Mouse (Mus musculus) adrenal gland, postnatal 4 days (tissue): ENCODE data around the gene Sec24d. TPM values are rescaled to one million over a fixed set of nuclear protein-coding genes. Genes with fewer than 3 reads are reported as not detected.

ENCODE experiments used
- DNase-seq, 2 experiments: peaks; one replicate each; pipeline ENCODE4 v3.0.0; 2021 to 2022; ENCODE audit warnings: low spot score in 2 of 2, mixed read lengths in 2 of 2
- long read RNA-seq, 2 experiments: library from polyadenylated mRNA; stranded (forward); transcript quantifications; one replicate each; pipeline ENCODE4 v2.0.0; 2021
- total RNA-seq, 2 experiments: library from RNA; stranded (reverse); gene quantifications; 2 replicates each; pipeline ENCODE4 v1.2.3; 2021

The Sec24d gene
- 10 to 100 TPM; 95.2 to 97.8 TPM for total RNA-seq
- long read RNA-seq, experiment 1, transcript Sec24d-201 (23 exons, 3,903 nt) = major isoform, 28 of 39 reads
- long read RNA-seq, experiment 1, partial matches to known transcripts = 8 of 39 reads
- long read RNA-seq, experiment 1, other reads (novel, unspliced or antisense) = 1 of 39 reads
- long read RNA-seq, experiment 2, transcript Sec24d-201 (23 exons, 3,903 nt) = major isoform, 37 of 96 reads
- long read RNA-seq, experiment 2, partial matches to known transcripts = 51 of 96 reads
- long read RNA-seq, experiment 2, other reads (novel, unspliced or antisense) = 8 of 96 reads

GRCm38 (mm10) chr3:123266753-123267651, at the start of gene Sec24d:
Gene Sec24d (plus strand): TSS chr3:123267455.
- peak; percentile 63 to 74 for DNase-seq

- DNase-seq = no peak
Measured at GRCm38 (mm10) chr3:123218646-123219045, 48.6 kb upstream of the Sec24d start.

GRCm38 (mm10) chr3:123227276-123227675, 40.0 kb upstream of the Sec24d start:
- no peak for DNase-seq

GRCm38 (mm10) chr3:123231639-123232038, 35.6 kb upstream of the Sec24d start:
- DNase-seq = no peak

DNA sequence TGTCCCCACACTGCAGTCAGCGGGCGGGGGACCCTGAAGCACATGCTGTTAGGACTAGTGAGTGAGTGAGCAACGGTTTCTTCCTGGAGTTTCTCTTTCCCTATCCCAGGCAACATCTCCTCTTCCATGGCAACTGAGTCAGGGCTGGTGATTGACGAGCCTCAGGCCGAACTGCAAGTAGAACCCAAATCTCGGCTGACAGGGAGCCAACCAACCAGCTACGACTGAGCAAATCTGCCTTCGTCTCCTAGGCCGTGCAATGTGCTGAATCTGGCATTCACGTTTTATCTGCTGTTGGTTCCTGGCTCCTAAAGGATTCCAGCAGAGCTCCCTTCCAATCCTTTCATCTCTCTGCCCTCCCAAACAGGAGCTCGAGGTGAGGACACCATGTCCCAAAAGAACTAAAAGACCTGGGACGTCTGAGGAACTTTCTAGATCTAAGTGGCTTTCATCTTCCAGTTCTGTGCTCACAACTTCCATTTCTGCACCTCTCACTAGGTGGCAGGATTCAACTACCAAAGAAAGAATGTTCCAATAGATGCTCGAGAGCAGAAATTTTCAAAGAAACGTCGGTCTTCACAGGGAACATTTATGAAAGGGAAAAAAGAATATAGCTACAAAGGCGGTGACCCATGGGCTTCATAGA, 32.9 kb upstream of the Sec24d start:
- DNase-seq = peak in 1 of 2 experiments; percentile 15

DNA sequence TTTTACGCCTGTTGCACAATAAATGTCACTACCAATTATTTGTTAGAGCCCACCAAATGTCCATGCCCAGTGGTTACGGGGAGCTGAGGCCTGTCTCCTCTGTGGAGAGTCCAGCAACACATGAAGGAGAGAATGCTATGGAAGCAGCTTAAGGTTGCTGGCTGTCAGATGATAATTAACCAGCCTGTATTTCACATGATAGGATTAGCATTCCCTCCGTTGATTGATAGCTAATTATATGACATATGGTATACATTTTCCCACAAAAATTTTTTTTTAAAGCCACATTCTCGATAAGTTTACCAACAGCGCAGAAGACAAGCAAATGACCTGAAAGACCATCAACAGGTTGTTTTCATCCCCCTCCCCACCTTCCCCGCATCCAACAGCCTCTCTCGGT, 31.8 kb upstream of the Sec24d start:
- DNase-seq = no peak

- peak; percentile 23 to 32 for DNase-seq
Measured at GRCm38 (mm10) chr3:123235921-123236320, 31.3 kb upstream of the Sec24d start, which contains the start of gene Synpo2. Gene Synpo2 (minus strand): TSS chr3:123236149.

- no peak for DNase-seq
Measured at GRCm38 (mm10) chr3:123237039-123237438, 30.2 kb upstream of the Sec24d start.

DNA sequence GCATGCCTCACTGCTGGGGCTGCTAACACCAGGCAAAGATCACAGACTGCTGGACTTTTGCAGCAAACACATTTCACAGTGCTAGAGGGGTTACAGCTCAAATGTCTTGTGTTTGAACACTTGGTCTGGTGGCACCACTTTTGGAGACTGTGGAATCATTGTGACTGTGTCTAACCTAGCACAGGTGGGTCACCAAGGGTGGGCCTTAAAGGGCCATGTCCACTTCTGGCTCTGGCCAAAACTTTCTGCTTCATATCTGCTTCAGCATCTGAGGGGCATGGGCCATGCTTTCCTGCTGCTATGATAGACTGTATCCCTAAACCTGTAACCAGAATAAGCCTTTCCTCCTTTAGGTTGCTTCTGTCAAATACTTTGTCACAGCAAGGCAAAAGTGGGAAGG, 29.8 kb upstream of the Sec24d start:
- no peak for DNase-seq

GRCm38 (mm10) chr3:123244376-123244775, 22.9 kb upstream of the Sec24d start:
- no peak for DNase-seq

DNA sequence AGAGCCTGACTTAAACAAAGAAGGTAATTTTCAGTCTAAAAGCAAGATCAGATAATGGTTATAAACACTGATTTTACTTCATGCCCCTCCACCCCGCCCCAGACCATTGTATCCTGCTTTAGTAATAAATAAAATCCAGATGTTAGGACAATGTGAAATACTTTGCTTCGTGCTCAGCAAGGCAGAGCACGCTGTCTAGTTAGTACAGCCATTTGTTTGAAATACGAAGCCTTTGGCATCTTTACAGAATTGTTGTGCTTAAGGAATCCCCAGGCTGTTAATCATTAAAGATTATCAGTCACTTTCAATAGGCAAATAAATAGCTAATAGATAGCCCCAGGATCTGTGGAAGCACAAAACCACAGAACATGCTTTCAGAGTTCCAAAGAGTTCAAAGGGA, 21.6 kb upstream of the Sec24d start:
- DNase-seq = no peak

GRCm38 (mm10) chr3:123256181-123257101, 10.8 kb upstream of the Sec24d start:
- no peak for DNase-seq

GRCm38 (mm10) chr3:123258709-123259108, 8.5 kb upstream of the Sec24d start:
- DNase-seq = no peak

DNA sequence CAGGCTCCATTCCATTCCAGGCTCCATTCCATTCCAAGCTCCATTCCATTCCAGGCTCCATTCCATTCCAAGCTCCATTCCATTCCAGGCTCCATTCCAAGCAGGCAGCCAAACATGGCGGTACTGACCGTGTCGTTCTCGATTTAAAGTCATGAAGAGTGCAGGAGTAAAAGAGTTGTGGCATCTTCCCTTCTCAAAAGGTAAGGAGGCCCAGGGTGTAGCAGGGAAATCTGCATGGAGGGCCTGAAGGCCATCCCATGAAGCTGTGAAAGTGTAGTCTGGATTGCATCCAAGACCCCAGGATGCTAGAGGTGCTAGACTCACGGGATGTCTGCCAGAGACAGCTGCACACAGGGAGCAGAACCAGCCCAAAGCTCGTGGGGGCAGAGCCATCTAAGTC, 2.5 kb upstream of the Sec24d start:
- no peak for DNase-seq

DNA sequence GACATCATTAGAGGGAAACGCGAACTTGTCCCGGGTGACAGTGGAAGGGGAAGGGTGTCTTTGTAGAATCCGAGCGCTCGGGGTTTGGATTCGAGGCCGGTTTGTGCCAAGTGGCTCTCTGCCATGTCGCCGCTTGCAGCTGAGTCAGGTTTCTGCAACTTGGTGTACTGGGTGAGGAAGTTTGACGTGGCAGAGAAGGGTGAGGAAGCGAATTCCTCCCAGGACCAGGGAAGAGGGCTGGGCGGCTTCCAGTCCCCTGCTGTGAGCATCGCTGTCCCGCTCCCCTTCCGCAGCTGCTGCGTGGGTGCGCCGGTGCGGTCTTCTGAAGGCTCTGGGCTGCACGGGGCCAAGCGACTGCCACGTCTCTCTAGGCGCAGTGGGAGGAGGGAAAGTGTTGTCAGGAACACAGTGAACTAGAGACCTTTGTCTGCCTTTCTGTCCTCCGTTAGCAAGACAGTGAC, 516 bp downstream of the Sec24d start:
- DNase-seq = peak; percentile 24 to 32

GRCm38 (mm10) chr3:123282866-123283615, 15.8 kb downstream of the Sec24d start:
- no peak for DNase-seq

DNA sequence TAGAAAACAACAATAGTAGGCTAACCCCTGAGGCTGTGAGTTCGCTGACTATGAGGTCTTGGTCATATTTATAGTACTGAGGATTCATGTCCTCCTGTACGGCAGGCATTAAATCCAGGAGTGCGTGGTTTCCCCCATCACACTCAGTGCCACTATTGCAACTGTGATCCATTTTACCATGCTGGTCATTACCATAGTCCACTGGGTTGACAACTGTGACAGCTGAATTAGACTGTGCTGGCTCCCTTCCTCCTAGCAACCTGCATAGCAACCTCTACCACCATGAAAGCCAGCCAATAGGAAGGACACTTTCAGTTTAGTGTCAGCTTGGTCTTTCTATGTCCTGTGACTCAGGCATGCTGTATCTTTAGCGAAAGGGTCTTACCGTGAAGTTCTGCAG, 17.0 kb downstream of the Sec24d start:
- no peak for DNase-seq

DNA sequence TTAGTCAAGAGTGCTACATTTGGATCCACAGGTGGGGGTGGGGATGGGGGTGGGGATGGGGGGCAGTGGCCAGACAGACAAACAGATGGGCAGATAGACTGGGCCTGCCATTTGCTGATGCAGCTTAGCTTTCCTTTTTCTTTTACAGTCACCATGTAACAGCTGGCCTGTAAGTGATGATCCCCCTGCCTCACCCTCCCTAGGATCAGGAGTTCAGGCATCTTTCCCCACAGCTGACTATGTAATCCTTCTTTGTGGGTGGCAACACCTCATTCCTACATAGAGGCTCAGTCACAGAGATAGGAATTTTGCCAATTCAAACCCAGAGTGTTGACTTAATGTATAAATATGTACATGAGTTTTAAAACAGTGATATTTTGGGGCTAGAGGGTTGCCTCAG, 18.4 kb downstream of the Sec24d start:
- no peak for DNase-seq

GRCm38 (mm10) chr3:123288856-123289570, 21.8 kb downstream of the Sec24d start:
- DNase-seq = no peak
